Mouse (Mus musculus): ENCODE data around the gene Gm15217.

DNA sequence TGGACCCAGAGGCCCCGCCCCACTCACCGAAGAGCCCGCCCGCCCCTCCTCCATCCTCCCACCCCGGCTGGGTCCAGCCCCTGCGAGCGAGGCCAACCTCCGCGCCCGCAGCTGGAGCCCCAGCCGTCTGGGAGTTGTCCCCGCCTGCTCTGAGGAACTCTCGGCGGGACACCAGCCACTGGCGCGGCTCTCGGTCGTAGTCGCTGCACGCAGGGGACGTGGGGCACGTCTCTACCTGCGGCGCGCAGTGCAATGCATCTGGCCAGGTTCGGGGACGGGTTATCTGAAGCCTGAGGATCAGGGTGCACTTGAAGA lies 8.1 kb downstream of the Gm15217 start:
- TF ChIP-seq POLR2A (IDR thresholded peaks at IDR 0.05; ENCODE audit: insufficient read length, low read depth) (no peak), E2F4 (IDR thresholded peaks at IDR 0.05; ENCODE audit: insufficient read depth) (no peak)
